In the genomic region with DNA sequence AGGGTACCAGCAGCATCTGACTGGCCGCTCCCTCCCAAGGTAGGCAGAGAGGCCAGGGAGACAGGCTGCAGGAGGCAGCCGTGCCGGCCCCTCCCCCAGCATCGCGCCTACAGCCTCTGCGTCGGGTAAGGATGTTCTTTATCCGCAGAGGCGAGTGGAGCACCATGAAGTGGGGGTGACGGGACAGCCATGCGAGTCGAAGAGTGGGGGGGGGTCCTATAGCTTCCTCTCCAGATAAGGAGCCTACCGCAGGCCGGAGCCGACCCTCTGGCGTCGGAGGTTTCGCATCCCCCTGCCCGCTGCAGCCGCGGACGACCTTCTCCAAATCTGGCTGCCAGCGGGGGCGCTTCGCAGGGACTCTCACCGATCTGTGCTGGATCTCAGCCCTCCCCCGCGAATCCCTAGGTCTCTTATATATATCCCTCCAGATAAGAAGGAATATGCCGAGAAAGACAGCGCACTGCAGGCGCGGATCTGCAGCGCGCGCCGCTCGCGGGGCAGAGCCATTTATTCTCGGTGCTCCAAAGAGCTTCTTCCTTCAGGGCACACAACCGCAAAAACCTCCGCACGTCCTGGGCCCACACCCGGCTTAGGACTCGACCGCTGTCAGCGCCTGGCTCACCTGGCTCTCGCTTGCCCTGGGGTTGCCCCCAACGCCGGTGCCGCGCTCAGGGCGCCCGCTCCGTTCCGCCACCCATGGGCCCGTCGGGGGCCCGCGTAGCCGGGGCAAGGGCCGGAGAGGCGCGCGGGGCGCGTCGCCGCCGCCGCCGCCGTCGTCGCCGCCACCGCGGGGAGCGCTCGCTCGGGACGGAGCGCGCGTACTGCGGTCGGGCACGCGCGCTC, we compare ENCODE assay signal across 8 mouse cellular contexts. TPM values are rescaled to one million over a fixed set of nuclear protein-coding genes. Genes with fewer than 3 reads are reported as not detected.
DNase-seq lines count a peak whose midpoint lies in the region; ATAC-seq lines count a peak whose summit lies in the region.

No protein-coding gene starts in this region.

- peak overlapping the region; percentile 98 for H3K4me2 ChIP-seq in kidney, embryonic 15.5 days
- H3K4me2 ChIP-seq in liver, embryonic 11.5 days: peak overlapping the region; percentile 88
- peak overlapping the region; percentile 85 for H3K4me2 ChIP-seq in neural tube, embryonic 13.5 days

- DNase-seq in kidney, adult 9 months: no peak
- peak; percentile 46 for DNase-seq in adrenal gland, postnatal 25 days
- peak; percentile 43 for DNase-seq in forebrain, embryonic 10.5 days (ENCODE audit: extremely low spot score, low spot score)
- peak; percentile 55 for DNase-seq in induced T-regulatory cell, adult 2 months (ENCODE audit: low read depth)
- DNase-seq in liver, embryonic 11.5 days (ENCODE audit: low spot score): no peak
- DNase-seq in ovary, postnatal 36 days (ENCODE audit: low spot score): no peak

- H3K9me3 ChIP-seq in kidney, embryonic 15.5 days (replicated peaks): no peaks in the 10 kb centered on the region
- no peaks in the 10 kb centered on the region for H3K9me3 ChIP-seq in forebrain, embryonic 10.5 days
- no peaks in the 10 kb centered on the region for H3K9me3 ChIP-seq in liver, embryonic 11.5 days (ENCODE audit: control insufficient read depth, low read length)
- no peaks in the 10 kb centered on the region for H3K9me3 ChIP-seq in neural tube, embryonic 13.5 days

- no peak overlapping the region for H3K27ac ChIP-seq in kidney, embryonic 15.5 days
- H3K27ac ChIP-seq in forebrain, embryonic 10.5 days: peak overlapping the region; percentile 89
- peak overlapping the region; percentile 30; the same call in 1 of the 2 replicates for H3K27ac ChIP-seq in liver, embryonic 11.5 days (ENCODE audit: low read depth, low read length)
- H3K27ac ChIP-seq in neural tube, embryonic 13.5 days (replicated peaks): peak overlapping the region; percentile 96

- H3K4me3 ChIP-seq in kidney, embryonic 15.5 days (replicated peaks): peak overlapping the region; percentile 76
- peak overlapping the region; percentile 74 for H3K4me3 ChIP-seq in forebrain, embryonic 10.5 days
- H3K4me3 ChIP-seq in liver, embryonic 11.5 days (ENCODE audit: low read depth, low read length): peak overlapping the region; percentile 68
- peak overlapping the region; percentile 89 for H3K4me3 ChIP-seq in neural tube, embryonic 13.5 days

- peaks cover 24% of the 10 kb centered on the region for H3K4me1 ChIP-seq in kidney, embryonic 15.5 days
- H3K4me1 ChIP-seq in forebrain, embryonic 10.5 days: peaks cover 69% of the 10 kb centered on the region
- H3K4me1 ChIP-seq in liver, embryonic 11.5 days (replicated peaks; ENCODE audit: control insufficient read depth, insufficient read depth, low read length): peaks cover 22% of the 10 kb centered on the region
- peaks cover 64% of the 10 kb centered on the region for H3K4me1 ChIP-seq in neural tube, embryonic 13.5 days (replicated peaks)

- WGBS in kidney, embryonic 15.5 days: under 1% methylated on average over 89 of the region's 89 CpGs
- WGBS in forebrain, embryonic 10.5 days: 1% methylated on average over 89 of the region's 89 CpGs
- WGBS in liver, embryonic 11.5 days: under 1% methylated on average over 85 of the region's 89 CpGs
- under 1% methylated on average over 87 of the region's 89 CpGs for WGBS in neural tube, embryonic 13.5 days

- no peaks in the 10 kb centered on the region for H3K36me3 ChIP-seq in kidney, embryonic 15.5 days
- H3K36me3 ChIP-seq in forebrain, embryonic 10.5 days (replicated peaks): no peaks in the 10 kb centered on the region
- no peaks in the 10 kb centered on the region for H3K36me3 ChIP-seq in liver, embryonic 11.5 days (ENCODE audit: control insufficient read depth, insufficient read depth, low read length)
- H3K36me3 ChIP-seq in neural tube, embryonic 13.5 days: 0 out of 2 replicates have a peak, but pooled peaks cover 3% of the 10 kb centered on the region

- H3K27me3 ChIP-seq in kidney, embryonic 15.5 days: peaks cover 81% of the 10 kb centered on the region
- peaks cover 96% of the 10 kb centered on the region for H3K27me3 ChIP-seq in forebrain, embryonic 10.5 days (ENCODE audit: poor library complexity, severe bottlenecking)
- H3K27me3 ChIP-seq in liver, embryonic 11.5 days (replicated peaks; ENCODE audit: control insufficient read depth, insufficient read depth, low read length): peaks cover 87% of the 10 kb centered on the region
- peaks cover 14% of the 10 kb centered on the region for H3K27me3 ChIP-seq in neural tube, embryonic 13.5 days

- no peak; the same call in 1 of the 2 replicates for ATAC-seq in kidney, embryonic 15.5 days (replicated peaks; ENCODE audit: low FRiP score)
- peak; percentile 44 for ATAC-seq in liver, embryonic 11.5 days (replicated peaks; ENCODE audit: low FRiP score)
- ATAC-seq in neural tube, embryonic 13.5 days (ENCODE audit: low read depth): peak; percentile 25

- H3K9ac ChIP-seq in kidney, embryonic 15.5 days: peak overlapping the region; percentile 67
- H3K9ac ChIP-seq in liver, embryonic 11.5 days (ENCODE audit: low read depth, low read length): peak overlapping the region; percentile 69
- peak overlapping the region; percentile 99 for H3K9ac ChIP-seq in neural tube, embryonic 13.5 days

RNA-seq across cellular contexts. Expression of gene Dusp8, which starts 1.1 kb away (rescaled TPM):
- 2.6 and 2.9 TPM in 2 replicates for polyA plus RNA-seq in kidney, embryonic 15.5 days (2015; fragmentation: Nextera tagmentation; extraction: Ambion mirVana)
- 3.9 and 4.7 TPM in 2 replicates for total RNA-seq in adrenal gland, postnatal 25 days (2021)
- 3.6 and 7.3 TPM in 2 replicates for polyA plus RNA-seq in forebrain, embryonic 10.5 days (2016; fragmentation: Nextera tagmentation; extraction: Ambion mirVana)
- 2.5 and 2.6 TPM in 2 replicates for polyA plus RNA-seq in liver, embryonic 11.5 days (2014; fragmentation: Nextera tagmentation; extraction: Ambion mirVana)
- 88.4 and 96.1 TPM in 2 replicates for polyA plus RNA-seq in neural tube, embryonic 13.5 days (2015; fragmentation: Nextera tagmentation; extraction: Ambion mirVana)

RNA-seq across cellular contexts. Expression of gene Gm45618, which starts 26.0 kb away (rescaled TPM):
- not detected in 2 replicates for polyA plus RNA-seq in kidney, embryonic 15.5 days (2015; fragmentation: Nextera tagmentation; extraction: Ambion mirVana)
- total RNA-seq in adrenal gland, postnatal 25 days (2021): not detected in 2 replicates
- 0.38 TPM in 1 of 2 replicates, not detected in the other for polyA plus RNA-seq in forebrain, embryonic 10.5 days (2016; fragmentation: Nextera tagmentation; extraction: Ambion mirVana)
- polyA plus RNA-seq in liver, embryonic 11.5 days (2014; fragmentation: Nextera tagmentation; extraction: Ambion mirVana): not detected in 2 replicates
- not detected in 2 replicates for polyA plus RNA-seq in neural tube, embryonic 13.5 days (2015; fragmentation: Nextera tagmentation; extraction: Ambion mirVana)

RNA-seq across cellular contexts. Expression of gene Mob2, which starts 33.7 kb away (rescaled TPM):
- polyA plus RNA-seq in kidney, embryonic 15.5 days (2015; fragmentation: Nextera tagmentation; extraction: Ambion mirVana): 62.3 and 66.9 TPM in 2 replicates
- 50.3 and 56.9 TPM in 2 replicates for total RNA-seq in adrenal gland, postnatal 25 days (2021)
- 60.9 and 65.7 TPM in 2 replicates for polyA plus RNA-seq in forebrain, embryonic 10.5 days (2016; fragmentation: Nextera tagmentation; extraction: Ambion mirVana)
- 63.1 and 67.1 TPM in 2 replicates for polyA plus RNA-seq in liver, embryonic 11.5 days (2014; fragmentation: Nextera tagmentation; extraction: Ambion mirVana)
- polyA plus RNA-seq in neural tube, embryonic 13.5 days (2015; fragmentation: Nextera tagmentation; extraction: Ambion mirVana): 51.3 and 52.8 TPM in 2 replicates

RNA-seq across cellular contexts. Expression of gene Gm39115, which starts 41.3 kb away (rescaled TPM):
- not detected in 2 replicates for polyA plus RNA-seq in kidney, embryonic 15.5 days (2015; fragmentation: Nextera tagmentation; extraction: Ambion mirVana)
- total RNA-seq in adrenal gland, postnatal 25 days (2021): not detected in 2 replicates
- polyA plus RNA-seq in forebrain, embryonic 10.5 days (2016; fragmentation: Nextera tagmentation; extraction: Ambion mirVana): not detected in 2 replicates
- not detected in 2 replicates for polyA plus RNA-seq in liver, embryonic 11.5 days (2014; fragmentation: Nextera tagmentation; extraction: Ambion mirVana)
- not detected in 2 replicates for polyA plus RNA-seq in neural tube, embryonic 13.5 days (2015; fragmentation: Nextera tagmentation; extraction: Ambion mirVana)

RNA-seq across cellular contexts. Expression of gene Gm45337, which starts 49.9 kb away (rescaled TPM):
- not detected in 2 replicates for polyA plus RNA-seq in kidney, embryonic 15.5 days (2015; fragmentation: Nextera tagmentation; extraction: Ambion mirVana)
- not detected in 2 replicates for total RNA-seq in adrenal gland, postnatal 25 days (2021)
- not detected in 2 replicates for polyA plus RNA-seq in forebrain, embryonic 10.5 days (2016; fragmentation: Nextera tagmentation; extraction: Ambion mirVana)
- not detected in 2 replicates for polyA plus RNA-seq in liver, embryonic 11.5 days (2014; fragmentation: Nextera tagmentation; extraction: Ambion mirVana)
- polyA plus RNA-seq in neural tube, embryonic 13.5 days (2015; fragmentation: Nextera tagmentation; extraction: Ambion mirVana): not detected in 2 replicates

Comparison
In these comparisons a context has a peak if more than half of its experiments do, and no peak if none do; other contexts are left out.
1. DNase-seq: peak in adrenal gland, postnatal 25 days (single experiment), forebrain, embryonic 10.5 days (single experiment) and induced T-regulatory cell, adult 2 months (single experiment); none in kidney, adult 9 months (single experiment), liver, embryonic 11.5 days (single experiment) and ovary, postnatal 36 days (single experiment).
2. RNA of gene Dusp8, which starts 1.1 kb away (polyA plus RNA-seq): 88.4 to 96.1 TPM in neural tube, embryonic 13.5 days; 3.6 to 7.3 TPM in forebrain, embryonic 10.5 days, 2.6 to 2.9 TPM in kidney, embryonic 15.5 days and 2.5 to 2.6 TPM in liver, embryonic 11.5 days; every median in the first group is over 10 times any median in the second.
3. Peak in every context shown above with its lines, with median percentiles within 50 percentile points of each other: H3K4me2 ChIP-seq, H3K4me3 ChIP-seq and H3K9ac ChIP-seq.